Mouse (Mus musculus): Measurements from ENCODE around the gene Slc11a1.

DNA sequence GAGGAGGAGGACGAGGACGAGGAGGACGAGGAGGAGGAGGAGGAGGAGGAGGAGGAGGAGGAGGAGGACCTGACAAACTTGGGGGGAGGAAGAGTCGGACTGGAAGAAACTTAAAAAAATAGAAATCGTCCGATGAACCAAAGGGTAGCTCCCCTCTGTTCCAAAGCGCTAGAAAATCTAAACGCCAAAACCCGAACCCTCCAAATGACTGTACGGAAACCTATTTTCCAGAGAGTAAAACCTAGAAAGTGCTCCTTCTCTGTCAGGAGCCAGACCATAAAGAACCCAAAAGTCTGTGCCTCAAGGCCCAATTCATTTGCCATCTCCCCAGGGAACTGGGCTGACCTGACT is 11.3 kb downstream of the Slc11a1 start:
- TF ChIP-seq POLR2A (IDR thresholded peaks at IDR 0.05; ENCODE audit: control insufficient read depth, extremely low read depth, insufficient read depth, low read length, poor library complexity) (no peak), CTCF (IDR thresholded peaks at IDR 0.05; ENCODE audit: borderline replicate concordance, control insufficient read depth, extremely low read depth, insufficient read depth, low read length, poor library complexity) (no peak)
